Comparison of ENCODE assay signal across 15 mouse cellular contexts in genomic region chr17:45297860-45298259, GRCm38 (mm10).
DNase-seq lines count a peak whose midpoint lies in the region; ATAC-seq and TF ChIP-seq lines count a peak whose summit lies in the region.
"Had no signal": no experiment of that assay in that cellular context is flagged by ENCODE, and none has a peak within 500 bp of the region (broad histone marks: within the 10 kb centered on the region; RNA-seq: fewer than 3 reads in every experiment).

No protein-coding gene starts in this region.

- H3K27ac ChIP-seq in heart, embryonic 10.5 days, result peak overlapping the region; percentile 62
- no peak overlapping the region for H3K27ac ChIP-seq in heart, adult 2 months
- peak overlapping the region; percentile 30; the same call in 1 of the 2 replicates for H3K27ac ChIP-seq in thymus, adult 2 months (ENCODE audit: control insufficient read depth, insufficient read depth, low read length)
- peak overlapping the region; percentile 59 for H3K27ac ChIP-seq in limb, embryonic 10.5 days
- H3K27ac ChIP-seq: layer of hippocampus, adult 2 months; liver, embryonic 15.5 days; neural tube, embryonic 15.5 days had no signal

- WGBS in heart, embryonic 10.5 days, result 71% methylated on average over 3 of the region's 3 CpGs
- WGBS in heart, adult 2 months, result 75% methylated on average over 3 of the region's 3 CpGs
- 73% methylated on average over 3 of the region's 3 CpGs for WGBS in thymus, adult 2 months
- 65% methylated on average over 3 of the region's 3 CpGs for WGBS in limb, embryonic 10.5 days

- TF ChIP-seq CTCF in heart, adult 2 months (IDR thresholded peaks at IDR 0.05), result no peak
- TF ChIP-seq CTCF in thymus, adult 2 months (IDR thresholded peaks at IDR 0.05; ENCODE audit: borderline replicate concordance, control insufficient read depth, extremely low read depth, insufficient read depth, low read length, poor library complexity), result no peak

- H3K9me3 ChIP-seq in heart, embryonic 10.5 days, result 0 out of 2 replicates have a peak, but pooled peaks cover 3% of the 10 kb centered on the region
- no peaks in the 10 kb centered on the region for H3K9me3 ChIP-seq in limb, embryonic 10.5 days (replicated peaks)
- H3K9me3 ChIP-seq: liver, embryonic 15.5 days; neural tube, embryonic 15.5 days had no signal

- intact Hi-C loops in heart, adult 2 months (cut with DNase I), result no loop called here

- no peak for ATAC-seq in inflammation-experienced regulatory T-cells, adult 6 months

- H3K9ac ChIP-seq in heart, adult 2 months (ENCODE audit: low read depth, low read length), result no peak overlapping the region
- H3K9ac ChIP-seq: liver, embryonic 15.5 days; neural tube, embryonic 15.5 days had no signal

- no peaks in the 10 kb centered on the region for H3K36me3 ChIP-seq in heart, embryonic 10.5 days
- no peaks in the 10 kb centered on the region for H3K36me3 ChIP-seq in heart, adult 2 months (ENCODE audit: control insufficient read depth, insufficient read depth, low read length)
- no peaks in the 10 kb centered on the region for H3K36me3 ChIP-seq in thymus, adult 2 months (ENCODE audit: control insufficient read depth, insufficient read depth, low read length)
- no peaks in the 10 kb centered on the region for H3K36me3 ChIP-seq in limb, embryonic 10.5 days
- H3K36me3 ChIP-seq: liver, embryonic 15.5 days; neural tube, embryonic 15.5 days had no signal

- H3K27me3 ChIP-seq in heart, embryonic 10.5 days (ENCODE audit: insufficient read depth, poor library complexity, severe bottlenecking), result no peaks in the 10 kb centered on the region
- no peaks in the 10 kb centered on the region for H3K27me3 ChIP-seq in heart, adult 2 months (ENCODE audit: control insufficient read depth, insufficient read depth, low read length)
- H3K27me3 ChIP-seq in thymus, adult 2 months (ENCODE audit: control insufficient read depth, insufficient read depth, low read length), result no peaks in the 10 kb centered on the region
- no peaks in the 10 kb centered on the region for H3K27me3 ChIP-seq in limb, embryonic 10.5 days (ENCODE audit: low read depth, poor library complexity, severe bottlenecking)
- H3K27me3 ChIP-seq: liver, embryonic 15.5 days; neural tube, embryonic 15.5 days had no signal

- TF ChIP-seq POLR2A in heart, adult 2 months (IDR thresholded peaks at IDR 0.05; ENCODE audit: insufficient read depth, low read depth, low read length), result no peak
- TF ChIP-seq POLR2A in thymus, adult 2 months (IDR thresholded peaks at IDR 0.05; ENCODE audit: control insufficient read depth, extremely low read depth, insufficient read depth, low read length, poor library complexity), result no peak

- peaks cover 9% of the 10 kb centered on the region for H3K4me1 ChIP-seq in heart, embryonic 10.5 days
- H3K4me1 ChIP-seq in heart, adult 2 months (ENCODE audit: control insufficient read depth, insufficient read depth, low read length), result no peaks in the 10 kb centered on the region
- H3K4me1 ChIP-seq in thymus, adult 2 months (replicated peaks; ENCODE audit: control insufficient read depth, insufficient read depth, low read length), result peaks cover 47% of the 10 kb centered on the region
- H3K4me1 ChIP-seq in limb, embryonic 10.5 days, result peaks cover 30% of the 10 kb centered on the region
- H3K4me1 ChIP-seq: liver, embryonic 15.5 days; neural tube, embryonic 15.5 days had no signal

- H3K4me3 ChIP-seq in heart, embryonic 10.5 days, result no peak overlapping the region
- no peak overlapping the region for H3K4me3 ChIP-seq in heart, adult 2 months
- H3K4me3 ChIP-seq in thymus, adult 2 months (ENCODE audit: control insufficient read depth, insufficient read depth, low read length), result no peak overlapping the region
- H3K4me3 ChIP-seq in limb, embryonic 10.5 days, result no peak overlapping the region
- H3K4me3 ChIP-seq: layer of hippocampus, adult 2 months; liver, embryonic 15.5 days; neural tube, embryonic 15.5 days had no signal

- no peaks in the 10 kb centered on the region for H3K79me2 ChIP-seq in heart, adult 2 months (replicated peaks; ENCODE audit: control insufficient read depth, insufficient read depth, low read length)

- TF ChIP-seq EP300 in heart, adult 2 months (IDR thresholded peaks at IDR 0.05; ENCODE audit: insufficient read depth, low read depth, low read length), result no peak

- DNase-seq in heart, embryonic 10.5 days (ENCODE audit: low spot score), result no peak
- DNase-seq in heart, adult 2 months, result no peak
- no peak for DNase-seq in thymus, adult 2 months
- no peak for DNase-seq in thymus, postnatal 10 days (ENCODE audit: low spot score in 2 of 2)
- no peak for DNase-seq in limb, embryonic 10.5 days (ENCODE audit: low spot score)
- DNase-seq in cerebellum, adult 11 months, result no peak
- no peak for DNase-seq in ovary, adult 18-20 months (ENCODE audit: low spot score)
- DNase-seq: adrenal gland, adult 2 months; cerebellum, adult 11-12 months; cerebellum, postnatal 25 days; gastrocnemius, postnatal 25 days had no signal
